Mouse (Mus musculus): ENCODE results near the gene Bank1.

Bank1 gene

GRCm38 (mm10) chr3:136100973-136101500 lies 224.8 kb downstream of the Bank1 start:
- no peak for DNase-seq

GRCm38 (mm10) chr3:136100292-136100691 lies 225.6 kb downstream of the Bank1 start:
- no peak for DNase-seq

GRCm38 (mm10) chr3:136086948-136087660 lies 238.8 kb downstream of the Bank1 start:
- DNase-seq = no peak

- DNase-seq = no peak
These were observed 239.4 kb downstream of the Bank1 start for GRCm38 (mm10) chr3:136086431-136086830.

GRCm38 (mm10) chr3:136085077-136085476 lies 240.8 kb downstream of the Bank1 start:
- no peak for DNase-seq

GRCm38 (mm10) chr3:136084066-136084465 lies 241.8 kb downstream of the Bank1 start:
- no peak for DNase-seq

- no peak for DNase-seq
These were observed 244.6 kb downstream of the Bank1 start for GRCm38 (mm10) chr3:136081264-136081663.

DNA sequence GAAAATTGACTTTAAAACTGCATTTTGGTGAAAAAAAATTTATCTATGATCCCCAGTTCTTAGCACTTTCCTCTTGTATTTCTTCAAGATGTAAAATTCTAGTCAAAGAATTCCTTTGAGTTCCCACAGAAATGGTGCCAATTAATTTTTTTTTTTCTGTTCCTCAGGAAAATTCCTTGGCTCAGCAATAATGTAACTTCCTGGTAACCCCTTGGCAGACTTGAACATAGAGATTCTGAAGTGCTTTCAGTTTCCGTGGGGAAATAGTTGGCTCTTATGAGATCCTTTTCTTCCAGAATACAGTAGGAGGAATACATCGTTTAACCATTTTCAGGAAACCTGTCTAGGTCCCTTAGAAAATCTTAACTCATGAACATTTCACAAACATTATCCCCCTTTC lies 247.3 kb downstream of the Bank1 start:
- DNase-seq = no peak

DNA sequence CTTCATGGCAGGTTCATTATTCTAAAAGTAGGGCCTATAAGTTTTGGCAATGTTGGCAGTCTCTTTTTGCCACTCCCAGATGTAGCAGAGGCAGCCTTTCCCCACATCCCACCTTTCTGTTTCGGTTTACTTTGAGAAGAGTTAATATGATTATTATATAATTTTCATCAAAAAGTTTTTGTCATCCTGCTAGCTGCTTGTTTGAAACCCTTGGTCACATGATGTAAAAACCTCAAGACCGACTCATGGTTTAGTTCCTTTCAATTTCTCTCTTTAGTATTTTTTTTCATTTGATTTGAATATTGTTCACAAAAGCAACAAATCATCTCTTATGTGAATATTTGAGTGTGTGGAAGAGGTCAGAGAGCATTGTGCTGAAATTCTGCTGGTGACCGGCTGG lies 255.5 kb downstream of the Bank1 start:
- no peak for DNase-seq

GRCm38 (mm10) chr3:136061907-136062306 lies 264.0 kb downstream of the Bank1 start:
- no peak for DNase-seq

DNA sequence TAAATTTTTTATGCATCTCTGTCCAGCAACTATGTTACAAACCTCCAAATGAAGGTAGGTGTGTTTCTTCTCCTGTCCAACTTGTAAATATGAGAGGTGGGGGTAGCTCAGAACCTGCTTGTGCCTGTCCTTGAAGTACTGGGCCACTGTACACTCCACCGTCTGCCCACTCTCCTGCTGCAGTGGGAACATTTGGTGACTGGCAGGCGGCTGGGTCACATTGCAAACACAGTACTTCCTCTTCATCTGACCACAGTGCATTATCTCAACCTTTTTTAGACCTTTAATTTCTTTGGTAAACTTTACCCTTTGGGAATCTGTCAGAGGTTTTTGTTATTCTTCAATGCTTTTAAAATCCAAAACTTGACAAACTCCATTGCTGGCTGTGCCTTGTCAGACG lies 275.2 kb downstream of the Bank1 start:
- no peak for DNase-seq

DNA sequence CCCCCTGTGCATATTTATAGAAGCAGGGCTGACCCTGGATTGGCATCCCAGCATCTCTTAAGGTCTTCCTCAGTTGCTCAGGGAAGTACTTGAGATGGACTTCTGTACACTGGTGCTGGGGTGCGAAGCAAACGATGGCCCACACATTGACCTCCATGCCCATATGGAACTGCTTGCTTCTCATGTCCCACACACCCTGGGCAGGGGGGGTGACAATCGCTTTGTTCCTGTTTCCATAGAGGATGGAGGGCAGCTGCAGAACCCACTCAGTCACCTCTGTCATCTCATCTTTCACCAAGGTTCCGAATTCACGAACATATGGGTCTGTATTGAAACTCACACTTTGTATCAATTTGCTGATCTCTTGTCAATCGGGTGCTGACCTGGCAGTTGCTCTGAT lies 275.7 kb downstream of the Bank1 start:
- no peak for DNase-seq

- DNase-seq = no peak
These were observed 277.8 kb downstream of the Bank1 start for GRCm38 (mm10) chr3:136048026-136048425.

DNA sequence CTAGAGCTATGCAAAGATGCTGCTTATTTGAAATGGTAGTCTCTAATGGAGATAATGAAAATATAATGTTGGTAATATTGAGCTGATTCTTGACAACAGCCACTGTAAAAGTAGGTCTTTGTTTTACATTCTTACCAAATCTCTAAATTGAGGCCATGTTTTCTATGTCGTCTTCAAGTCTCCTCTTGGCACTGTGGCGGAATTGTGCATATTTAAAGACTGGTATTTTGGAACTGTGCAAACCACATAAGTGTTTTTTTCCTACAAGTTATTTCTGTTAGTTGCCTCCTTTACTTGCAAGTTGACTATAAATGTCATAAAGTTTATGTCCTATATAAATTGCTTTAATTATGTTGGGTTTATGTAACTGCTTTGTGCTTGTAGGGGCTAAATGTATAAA lies 280.5 kb downstream of the Bank1 start:
- DNase-seq = no peak

- no peak for DNase-seq
These were observed 285.8 kb downstream of the Bank1 start for GRCm38 (mm10) chr3:136040041-136040440.

- DNase-seq = no peak
These were observed 286.4 kb downstream of the Bank1 start for GRCm38 (mm10) chr3:136039446-136039845.

DNA sequence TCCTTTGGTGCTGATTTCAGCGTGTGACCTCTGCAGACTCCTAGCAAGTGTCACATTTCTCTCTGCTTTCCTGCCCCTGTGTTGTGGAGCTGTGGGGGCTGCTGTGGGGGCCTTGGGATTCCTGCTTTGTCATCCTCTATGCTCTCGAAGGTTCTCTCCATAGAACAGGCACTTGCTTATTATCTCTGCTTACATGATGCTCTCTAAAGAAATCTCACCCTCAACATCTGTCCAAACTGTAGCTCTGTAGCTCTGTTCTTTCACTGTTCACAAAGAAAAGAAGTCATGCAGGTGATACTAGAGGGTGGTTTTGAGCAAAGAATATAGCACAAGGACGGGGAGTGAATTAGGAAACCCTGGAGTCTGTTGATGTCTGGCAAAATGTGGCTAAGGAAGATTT lies 288.6 kb downstream of the Bank1 start:
- DNase-seq = no peak

- DNase-seq = no peak
These were observed 290.1 kb downstream of the Bank1 start for GRCm38 (mm10) chr3:136035784-136036183.

DNA sequence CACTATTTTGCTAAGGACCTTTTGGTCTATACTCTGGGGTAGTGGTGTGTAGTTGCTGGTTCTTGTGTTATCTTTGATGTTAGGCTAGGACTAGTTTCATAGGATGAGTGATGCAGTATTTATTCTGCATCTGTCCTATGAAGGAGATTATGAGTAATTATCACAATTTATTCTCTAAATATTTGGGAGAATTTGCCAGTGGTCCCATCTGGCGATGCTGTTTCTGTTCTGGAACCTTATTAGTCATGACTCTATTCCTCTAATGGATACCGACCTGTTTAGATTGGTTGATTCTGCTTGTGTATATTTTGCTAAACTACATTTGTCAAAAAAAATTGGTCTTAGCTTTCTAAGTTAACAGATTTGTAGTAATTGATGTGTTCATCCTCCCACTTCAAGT lies 301.0 kb downstream of the Bank1 start:
- no peak for DNase-seq

DNA sequence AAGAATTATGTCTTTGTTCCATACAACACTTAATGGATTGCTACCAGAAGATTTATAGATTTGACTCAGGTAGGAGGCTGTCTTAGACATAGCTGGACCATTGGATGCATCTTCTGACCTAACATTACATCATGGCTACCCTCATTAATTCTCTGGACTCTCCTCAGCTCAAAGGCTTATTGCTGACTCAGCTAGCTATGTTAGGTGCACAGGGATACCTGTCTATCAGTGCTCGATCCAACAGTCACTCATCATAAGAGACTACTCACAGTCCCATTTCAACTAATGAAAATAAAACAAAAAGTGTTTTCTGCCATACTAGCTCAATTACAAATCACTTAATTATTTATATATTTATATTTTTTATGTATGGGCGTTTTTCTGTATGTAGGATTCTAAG lies 308.3 kb downstream of the Bank1 start:
- no peak for DNase-seq

- DNase-seq = no peak
These were observed 315.2 kb downstream of the Bank1 start for GRCm38 (mm10) chr3:136010616-136011015.

GRCm38 (mm10) chr3:136007846-136008245 lies 318.0 kb downstream of the Bank1 start:
- peak; percentile 1 for DNase-seq

DNA sequence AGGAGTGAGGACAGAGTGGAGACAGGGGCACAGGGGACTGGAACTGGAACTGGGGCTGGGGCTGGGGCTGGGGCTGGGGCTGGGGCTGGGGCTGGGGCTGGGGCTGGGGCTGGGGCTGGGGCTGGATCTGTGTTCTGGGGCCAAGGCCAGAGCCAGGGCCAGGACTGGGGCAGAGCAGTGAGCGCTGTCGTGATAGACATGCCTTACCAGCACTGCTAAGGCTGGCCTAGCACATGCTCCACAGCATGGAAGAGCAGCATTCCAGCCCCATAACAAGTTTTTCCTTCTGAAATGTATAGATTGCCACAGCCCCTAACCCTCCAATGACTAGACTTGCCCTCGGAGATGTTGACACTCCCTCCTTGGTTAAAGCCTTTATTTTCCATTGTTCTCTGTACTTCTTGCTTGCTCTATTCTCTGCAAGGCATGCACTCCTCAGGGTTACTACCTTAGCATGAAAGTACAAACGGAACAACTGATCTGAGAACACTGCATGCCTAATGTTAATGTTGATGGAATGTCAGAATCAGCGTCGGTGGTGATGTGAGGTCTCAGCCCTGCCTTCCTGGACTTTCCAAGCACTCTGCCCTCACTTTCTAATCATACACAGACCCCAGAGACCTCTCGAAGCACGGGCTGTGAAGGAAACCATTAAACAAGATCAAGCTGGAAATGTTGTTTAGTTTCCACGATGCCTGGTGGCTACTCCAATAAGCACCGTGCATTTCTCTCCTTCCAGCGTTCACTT lies 318.6 kb downstream of the Bank1 start:
- DNase-seq = no peak
